Mouse (Mus musculus) thymus, adult 2 months (tissue): ENCODE data around the gene Tcf25. TPM values are rescaled to one million over a fixed set of nuclear protein-coding genes. Genes with fewer than 3 reads are reported as not detected.

Experiments used
- DNase-seq: peaks from one replicate; pipeline ENCODE4 v3.0.0; 2021
- H3K27ac ChIP-seq: fragments of 200-500 bp; 2 replicates; pipeline ENCODE4 v1.5.1; 2012; ENCODE audit warnings: low read length, control low read depth; ENCODE audit not compliant: control insufficient read depth, insufficient read depth
- H3K27me3 ChIP-seq: fragments of 200-500 bp; 2 replicates; pipeline ENCODE4 v1.6.1; 2012; ENCODE audit warnings: mild to moderate bottlenecking, low read length, moderate library complexity, mixed read lengths; ENCODE audit not compliant: control insufficient read depth, insufficient read depth
- H3K36me3 ChIP-seq: fragments of 200-500 bp; 2 replicates; pipeline ENCODE4 v1.6.1; 2012; ENCODE audit warnings: mild to moderate bottlenecking, low read length, moderate library complexity; ENCODE audit not compliant: control insufficient read depth, insufficient read depth
- H3K4me1 ChIP-seq: fragments of 200-500 bp; replicated peaks from 2 replicates; pipeline ENCODE4 v1.6.1; 2012; ENCODE audit warnings: low read length; ENCODE audit not compliant: control insufficient read depth, insufficient read depth
- H3K4me3 ChIP-seq: fragments of 200-500 bp; 2 replicates; pipeline ENCODE4 v1.5.1; 2012; ENCODE audit warnings: mild to moderate bottlenecking, low read length, control low read depth, moderate library complexity; ENCODE audit not compliant: control insufficient read depth, insufficient read depth
- CTCF ChIP-seq: fragments of 200-500 bp; IDR thresholded peaks from 2 replicates; pipeline ENCODE4 v1.5.1; 2012; ENCODE audit warnings: mild to moderate bottlenecking, control low read depth, low read length, moderate library complexity, borderline replicate concordance; ENCODE audit not compliant: control insufficient read depth, poor library complexity, insufficient read depth; ENCODE audit errors: extremely low read depth
- POLR2A ChIP-seq: fragments of 200-500 bp; IDR thresholded peaks from 2 replicates; pipeline ENCODE4 v1.6.1; 2012; ENCODE audit warnings: mild to moderate bottlenecking, low read length, control low read depth, moderate library complexity; ENCODE audit not compliant: control insufficient read depth, poor library complexity, insufficient read depth; ENCODE audit errors: extremely low read depth
- WGBS: fragments of 180-500 bp; shearing (Covaris S2); methylation state at CpG from one replicate; pipeline ENCODE4 v1.1.7; 2018; 5-methylcytosine and 5-hydroxymethylcytosine counted together
- polyA plus RNA-seq: library from polyadenylated mRNA; depleted of rRNA; stranded (reverse); fragments of >200 nt; gene quantifications from 2 replicates; pipeline ENCODE4 v1.2.3, GENCODE M21; 2012; rRNA removed

The Tcf25 gene
- polyA plus RNA-seq: 256 and 261 TPM in 2 replicates

GRCm38 (mm10) chr8:123373403-123374238 is at the start of gene Tcf25:
Gene Tcf25 (plus strand): TSS chr8:123373753.
- H3K27ac ChIP-seq: peak within 1 kb of the TSS; percentile 62
- peak; percentile 94 for DNase-seq
- TF ChIP-seq POLR2A (peak; percentile 82), CTCF (peak; percentile 83)
- peak within 1 kb of the TSS; percentile 68 for H3K4me3 ChIP-seq
- under 1% methylated on average over 75 of the region's 75 CpGs for WGBS
- H3K36me3 ChIP-seq: no peaks in the 10 kb centered on the region
- peaks cover 8% of the 10 kb centered on the region; the same call in 1 of the 2 replicates for H3K4me1 ChIP-seq
- no peaks in the 10 kb centered on the region for H3K27me3 ChIP-seq

GRCm38 (mm10) chr8:123328552-123328951 is 45.0 kb upstream of the Tcf25 start:
- 96% methylated on average over 2 of the region's 2 CpGs for WGBS
- H3K4me3 ChIP-seq: no peak overlapping the region
- H3K27ac ChIP-seq: no peak overlapping the region
- H3K4me1 ChIP-seq: peaks cover 25% of the 10 kb centered on the region
- no peaks in the 10 kb centered on the region for H3K36me3 ChIP-seq
- no peaks in the 10 kb centered on the region for H3K27me3 ChIP-seq
- DNase-seq: no peak
- TF ChIP-seq POLR2A (no peak), CTCF (no peak)

- H3K36me3 ChIP-seq: no peaks in the 10 kb centered on the region
Observed at GRCm38 (mm10) chr8:123329350-123329749, 44.2 kb upstream of the Tcf25 start.

GRCm38 (mm10) chr8:123329961-123330360 is 43.6 kb upstream of the Tcf25 start:
- DNase-seq: no peak
- 86% methylated on average over 5 of the region's 5 CpGs for WGBS
- Histone ChIP-seq H3K36me3 (no peaks in the 10 kb centered on the region), H3K4me1 (peaks cover 24% of the 10 kb centered on the region), H3K4me3 (no peak overlapping the region), H3K27ac (no peak overlapping the region), H3K27me3 (no peaks in the 10 kb centered on the region)
- TF ChIP-seq POLR2A (no peak), CTCF (no peak)

More at GRCm38 (mm10) chr8:123329350-123329749, 44.2 kb upstream of the Tcf25 start:
- Histone ChIP-seq H3K27me3 (no peaks in the 10 kb centered on the region), H3K27ac (no peak overlapping the region), H3K4me3 (no peak overlapping the region), H3K4me1 (peaks cover 25% of the 10 kb centered on the region)
- DNase-seq: no peak
- WGBS: 54% methylated on average over 4 of the region's 4 CpGs
- no peak for TF ChIP-seq CTCF
- no peak for TF ChIP-seq POLR2A

- no peak for DNase-seq
- 63% methylated on average over 6 of the region's 6 CpGs for WGBS
- H3K27ac ChIP-seq: no peak overlapping the region
- TF ChIP-seq POLR2A: no peak
- no peak for TF ChIP-seq CTCF
- H3K4me3 ChIP-seq: no peak overlapping the region
- peaks cover 18% of the 10 kb centered on the region for H3K4me1 ChIP-seq
- no peaks in the 10 kb centered on the region for H3K36me3 ChIP-seq
- no peaks in the 10 kb centered on the region for H3K27me3 ChIP-seq
Observed at GRCm38 (mm10) chr8:123330701-123331100, 42.9 kb upstream of the Tcf25 start.

GRCm38 (mm10) chr8:123331301-123331700 is 42.3 kb upstream of the Tcf25 start:
- no peak overlapping the region for H3K4me3 ChIP-seq
- H3K27ac ChIP-seq: no peak overlapping the region
- DNase-seq: no peak
- no peaks in the 10 kb centered on the region for H3K36me3 ChIP-seq
- peaks cover 18% of the 10 kb centered on the region for H3K4me1 ChIP-seq
- H3K27me3 ChIP-seq: no peaks in the 10 kb centered on the region
- TF ChIP-seq POLR2A (no peak), CTCF (no peak)
- WGBS: 77% methylated on average over 2 of the region's 2 CpGs

GRCm38 (mm10) chr8:123331810-123332209 is 41.7 kb upstream of the Tcf25 start:
- no peaks in the 10 kb centered on the region for H3K27me3 ChIP-seq

More at GRCm38 (mm10) chr8:123331810-123332209, 41.7 kb upstream of the Tcf25 start:
- Histone ChIP-seq H3K4me1 (peaks cover 18% of the 10 kb centered on the region), H3K27ac (no peak overlapping the region), H3K36me3 (no peaks in the 10 kb centered on the region), H3K4me3 (no peak overlapping the region)
- TF ChIP-seq CTCF: no peak
- no peak for TF ChIP-seq POLR2A
- 16% methylated on average over 8 of the region's 8 CpGs for WGBS
- no peak for DNase-seq
